Mouse (Mus musculus) embryo, embryonic 10 days (tissue): ENCODE data around the gene Timm8a2.

ENCODE experiments used
- DNase-seq: peaks from one replicate; pipeline ENCODE4 v3.0.0-alpha.2; 2015; ENCODE audit warnings: low spot score

Gene Timm8a2

GRCm38 (mm10) chr14:122034451-122034850 lies at the start of gene Timm8a2:
Gene Timm8a2, plus strand, starts transcription at chr14:122034674.
- no peak for DNase-seq

DNA sequence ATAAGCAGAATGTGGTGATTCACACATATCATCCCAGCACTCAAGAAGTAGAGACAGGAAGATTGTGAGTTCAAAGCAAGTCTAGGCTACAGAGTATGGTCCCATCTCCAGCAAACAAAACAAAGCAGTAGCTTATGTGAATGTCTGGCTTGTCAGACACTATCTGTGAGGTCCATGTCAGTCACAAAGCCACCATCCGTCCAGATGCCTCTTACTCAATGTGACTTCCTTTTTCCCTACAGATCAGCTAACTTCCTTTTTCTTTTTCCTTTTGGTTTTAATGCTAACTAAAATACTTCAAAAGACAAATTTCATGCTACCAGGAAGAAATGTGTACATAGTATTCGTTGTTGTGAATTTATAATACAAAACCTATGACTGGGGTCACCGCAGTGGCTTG lies 49.0 kb upstream of the Timm8a2 start:
- DNase-seq = no peak

DNA sequence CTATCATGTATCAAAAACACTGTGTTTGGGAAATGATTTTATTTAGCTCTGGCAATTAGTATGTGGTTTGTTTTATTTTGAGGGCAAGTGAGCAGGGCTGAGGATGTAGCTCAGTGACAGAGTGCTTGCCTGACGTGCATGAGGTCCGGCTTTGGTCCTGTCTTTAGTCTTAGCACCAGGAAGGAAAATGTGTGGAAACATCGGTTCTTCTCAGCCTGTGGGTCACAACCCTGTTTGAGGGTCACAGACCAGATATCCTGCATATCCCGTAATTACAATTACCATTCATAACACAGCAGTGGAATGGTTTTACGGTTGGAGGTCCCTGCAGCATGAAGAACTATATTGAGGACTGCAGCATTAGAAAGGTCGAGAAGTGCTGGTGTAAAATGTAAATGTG lies 48.4 kb upstream of the Timm8a2 start:
- no peak for DNase-seq

- no peak for DNase-seq
Observed at GRCm38 (mm10) chr14:121987287-121987686, 47.2 kb upstream of the Timm8a2 start.

DNA sequence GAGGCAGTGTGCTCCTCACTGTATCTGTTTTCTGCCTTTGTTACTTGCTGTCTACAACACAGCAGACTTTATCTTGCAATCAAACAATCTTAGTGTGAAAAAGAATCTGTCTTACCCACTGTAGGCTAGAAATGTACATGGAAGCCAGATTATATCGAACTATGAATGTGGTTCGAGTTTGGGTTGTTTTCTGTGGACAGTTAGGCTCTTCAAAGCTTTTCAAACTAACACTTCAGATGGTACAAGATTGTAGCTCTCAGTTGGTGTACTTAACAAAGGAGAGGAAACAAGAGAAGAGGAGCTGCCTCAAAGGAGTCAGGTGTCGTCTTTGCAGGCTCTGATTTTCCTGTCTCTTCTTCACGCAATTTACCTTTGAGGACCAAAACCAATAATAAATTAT lies 46.8 kb upstream of the Timm8a2 start:
- no peak for DNase-seq

- no peak for DNase-seq
Observed at GRCm38 (mm10) chr14:121989331-121989730, 45.1 kb upstream of the Timm8a2 start.

- no peak for DNase-seq
Observed at GRCm38 (mm10) chr14:121989869-121990268, 44.6 kb upstream of the Timm8a2 start.

DNA sequence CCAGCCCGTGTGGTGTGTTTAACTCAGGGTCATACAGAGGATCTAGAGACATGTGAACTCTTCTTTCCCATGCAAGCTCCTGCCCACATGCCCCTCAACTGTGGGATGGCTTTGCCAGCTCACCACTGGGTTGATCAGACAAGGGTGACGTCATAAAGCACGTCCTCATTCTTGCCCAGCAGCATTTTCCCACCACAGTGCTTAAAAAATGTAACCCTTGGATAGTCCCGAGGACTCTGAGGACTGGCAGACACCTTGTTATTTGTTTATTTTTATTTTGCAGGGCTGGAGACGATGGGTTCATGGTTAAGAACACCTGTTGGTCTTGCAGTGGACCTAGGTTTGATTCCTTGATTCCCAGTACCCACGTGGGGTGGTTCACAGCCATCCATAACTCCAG lies 43.6 kb upstream of the Timm8a2 start:
- no peak for DNase-seq

DNA sequence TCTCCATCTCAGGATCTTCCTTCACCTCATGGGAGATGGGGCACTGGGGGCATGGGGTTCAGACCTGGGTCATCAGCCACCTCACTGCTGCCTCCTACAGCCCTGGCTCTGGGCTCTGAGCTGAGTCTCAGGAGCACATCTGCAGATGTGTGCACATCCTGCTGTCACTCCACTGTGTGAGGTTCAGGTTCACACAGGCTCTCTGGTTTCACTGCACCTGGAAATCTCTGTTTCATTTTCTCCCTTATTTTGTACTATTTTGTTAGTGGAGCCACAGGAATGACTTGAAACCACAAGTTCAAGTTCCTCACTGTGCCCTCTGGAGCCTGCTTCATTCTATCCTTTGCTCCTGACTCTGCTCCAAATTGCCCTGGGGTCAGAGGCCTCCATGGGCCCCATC lies 42.6 kb upstream of the Timm8a2 start:
- DNase-seq = no peak

DNA sequence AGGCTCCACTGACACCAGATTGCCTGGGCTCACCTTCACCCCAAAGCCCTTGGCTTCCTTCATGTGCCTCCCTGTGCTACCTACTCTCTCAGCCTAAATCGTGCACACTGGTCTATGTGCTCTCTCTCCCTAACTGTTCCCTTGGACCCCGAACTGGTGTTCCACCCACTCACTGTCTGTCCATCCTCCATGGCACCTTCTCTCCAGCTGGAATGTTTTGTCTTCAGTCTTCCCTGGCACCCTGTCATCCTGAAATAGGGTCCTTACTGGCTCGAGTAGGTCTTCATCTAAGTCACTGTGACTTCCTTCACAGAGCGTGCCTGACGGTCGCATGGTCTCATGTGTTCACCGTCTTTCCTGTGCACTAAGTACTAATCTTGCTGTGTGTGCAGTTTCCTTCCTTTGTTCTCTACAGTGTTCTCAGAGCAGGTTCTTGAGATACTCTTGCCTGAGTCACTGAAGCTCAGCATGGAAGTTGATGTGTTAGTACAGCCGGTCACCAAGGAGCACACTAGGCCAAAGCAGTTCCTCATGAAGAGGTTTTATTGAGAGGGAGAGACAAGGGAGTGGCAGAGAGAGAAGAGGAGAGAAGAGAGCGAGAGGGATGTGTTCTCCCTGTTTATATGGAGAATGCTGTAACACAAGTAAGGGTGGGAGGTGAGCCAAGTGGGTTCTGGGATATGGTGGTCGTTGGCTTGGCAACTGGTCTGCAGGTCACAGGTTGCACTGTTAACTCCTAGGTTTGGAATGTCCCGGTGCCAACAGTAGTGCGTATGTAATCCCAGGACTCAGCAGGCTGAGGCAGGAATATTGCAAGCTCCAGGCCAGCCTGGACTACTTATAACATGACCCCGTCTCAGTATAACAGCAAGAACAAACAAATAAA lies 41.8 kb upstream of the Timm8a2 start:
- DNase-seq = no peak

DNA sequence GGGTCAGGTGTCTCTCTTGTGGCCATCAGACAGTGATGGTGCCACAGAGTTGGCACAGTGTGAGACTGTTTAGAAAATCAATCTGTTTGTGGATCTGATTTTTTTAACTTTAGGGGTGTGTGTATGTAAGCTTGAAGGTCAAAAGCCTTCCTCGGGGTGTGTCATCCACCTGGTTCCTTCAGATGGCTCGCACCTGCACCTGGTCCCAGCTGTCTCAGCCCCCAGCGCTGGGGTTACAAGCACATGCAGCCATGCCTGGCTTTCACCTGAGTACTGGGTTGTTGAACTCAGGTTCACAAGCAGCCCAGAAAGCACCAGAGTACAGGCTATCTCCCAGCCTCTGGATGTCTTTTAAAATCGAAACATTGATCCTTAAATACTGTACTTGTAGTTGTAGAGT lies 40.9 kb upstream of the Timm8a2 start:
- no peak for DNase-seq

DNA sequence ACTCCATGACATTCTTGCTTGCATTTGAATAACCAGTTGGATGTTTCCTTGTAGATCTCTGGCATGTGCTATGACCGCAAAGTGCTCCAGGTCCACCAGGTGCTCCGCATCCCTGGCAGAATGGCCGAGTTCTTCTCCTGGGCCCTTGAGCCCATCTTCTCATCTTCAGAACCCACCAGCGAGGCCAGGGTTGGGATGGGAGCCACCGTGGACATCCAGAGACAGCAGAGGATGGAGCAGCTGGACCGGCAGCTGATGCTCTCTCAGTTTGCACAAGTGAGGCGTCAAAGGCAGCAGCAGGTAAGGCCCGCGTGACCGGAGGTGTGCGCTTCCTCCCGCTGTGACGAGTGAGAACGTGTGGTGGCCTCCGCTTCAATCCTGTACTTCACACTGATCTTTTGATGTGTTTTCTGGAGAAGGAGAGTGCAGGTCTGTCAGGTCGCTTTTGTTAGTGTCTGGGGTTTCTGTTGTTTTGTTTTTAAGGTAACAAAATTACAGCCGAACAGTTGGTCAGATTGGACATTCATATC lies 40.2 kb upstream of the Timm8a2 start:
- no peak for DNase-seq

- DNase-seq = no peak
Observed at GRCm38 (mm10) chr14:121994846-121995556, 39.5 kb upstream of the Timm8a2 start.

DNA sequence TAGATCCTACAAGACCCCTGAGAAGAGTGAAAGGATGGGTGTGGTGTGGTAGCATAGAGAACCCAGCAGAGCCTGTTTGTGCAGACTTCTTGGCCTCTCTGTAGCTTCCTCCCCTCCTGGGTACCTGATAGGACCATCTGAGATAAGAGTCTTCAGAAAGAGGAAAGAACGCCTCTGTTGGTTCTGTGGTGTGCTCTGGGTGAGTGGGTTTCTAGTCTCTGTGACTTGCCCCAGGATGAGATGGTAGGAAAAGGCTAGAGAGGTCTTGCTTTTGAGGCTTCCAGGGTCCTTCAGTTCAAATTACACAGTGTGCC lies 39.0 kb upstream of the Timm8a2 start:
- no peak for DNase-seq

DNA sequence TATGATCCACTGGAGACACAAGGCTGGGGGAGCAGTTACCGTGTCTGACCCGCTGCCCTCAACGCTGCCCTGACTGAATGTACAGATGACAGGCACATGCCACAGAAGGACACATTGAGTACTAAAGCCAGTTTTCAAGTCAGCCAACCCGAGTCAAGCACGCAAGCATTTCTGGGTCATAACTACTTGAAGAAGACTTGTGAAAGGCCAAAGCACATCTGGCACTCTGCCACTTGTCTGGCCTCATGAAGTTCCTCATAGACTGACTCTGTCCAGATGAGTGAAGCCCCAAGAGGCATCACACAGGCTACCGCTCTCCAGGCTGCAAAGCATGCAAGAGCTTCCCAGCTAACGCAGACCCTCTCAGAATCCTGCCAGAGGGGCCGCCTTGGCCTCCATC lies 37.7 kb upstream of the Timm8a2 start:
- no peak for DNase-seq

GRCm38 (mm10) chr14:121999455-121999854 lies 35.0 kb upstream of the Timm8a2 start:
- no peak for DNase-seq

DNA sequence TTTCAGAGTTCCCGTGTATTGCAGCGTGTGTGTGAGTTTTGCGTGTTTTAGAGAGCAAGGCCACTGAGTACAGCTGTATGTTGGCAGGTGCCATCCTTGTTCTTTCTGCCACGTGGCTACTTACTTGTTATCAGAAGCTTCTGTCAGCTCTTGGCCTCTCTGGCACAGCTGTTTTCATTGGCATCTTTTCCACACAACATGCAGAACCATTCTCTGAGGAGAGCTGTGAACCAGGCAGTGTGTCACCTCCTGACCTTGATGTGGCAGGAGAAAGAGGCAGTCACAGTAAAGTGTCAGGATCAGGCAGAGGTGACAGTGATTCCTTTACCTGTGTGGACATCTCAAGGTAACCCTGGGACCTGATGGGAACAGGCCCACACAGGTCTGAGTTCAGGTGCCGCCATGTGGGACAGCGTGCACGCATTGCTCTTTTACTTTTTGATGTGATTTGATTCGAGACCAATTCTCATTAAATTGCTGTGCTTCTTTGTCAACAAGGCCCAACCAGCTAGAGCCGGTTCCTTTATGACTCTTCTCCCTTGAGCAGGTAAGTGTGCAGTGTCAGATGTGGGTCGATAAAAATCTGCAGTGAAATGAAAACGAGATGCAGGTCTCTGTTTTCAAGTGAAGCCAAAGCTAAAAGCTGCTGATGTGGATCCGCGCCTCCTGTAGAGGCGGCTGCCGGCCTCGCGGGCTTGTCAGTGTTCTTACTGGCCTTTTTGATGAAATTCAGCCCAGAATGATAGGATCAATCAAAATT lies 33.9 kb upstream of the Timm8a2 start:
- no peak for DNase-seq

DNA sequence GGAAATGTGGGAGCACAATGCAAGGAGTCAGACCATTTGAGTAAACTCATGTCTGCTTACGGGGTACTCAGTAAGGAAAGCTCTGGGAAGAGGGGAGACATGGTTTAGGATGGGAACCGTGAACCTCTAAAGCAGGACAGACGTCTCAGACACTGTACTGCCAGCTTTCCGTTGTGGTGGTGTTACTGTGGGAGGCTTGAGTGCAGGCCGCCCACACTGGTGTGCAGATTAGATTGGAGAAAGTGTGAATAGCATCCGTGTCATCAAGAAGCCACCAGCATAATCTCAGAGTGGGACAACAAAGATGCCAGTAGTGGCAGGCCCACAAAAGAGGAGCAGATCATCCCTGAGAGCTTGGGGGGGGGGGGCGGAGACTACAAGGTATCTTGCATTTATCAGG lies 32.2 kb upstream of the Timm8a2 start:
- DNase-seq = no peak

DNA sequence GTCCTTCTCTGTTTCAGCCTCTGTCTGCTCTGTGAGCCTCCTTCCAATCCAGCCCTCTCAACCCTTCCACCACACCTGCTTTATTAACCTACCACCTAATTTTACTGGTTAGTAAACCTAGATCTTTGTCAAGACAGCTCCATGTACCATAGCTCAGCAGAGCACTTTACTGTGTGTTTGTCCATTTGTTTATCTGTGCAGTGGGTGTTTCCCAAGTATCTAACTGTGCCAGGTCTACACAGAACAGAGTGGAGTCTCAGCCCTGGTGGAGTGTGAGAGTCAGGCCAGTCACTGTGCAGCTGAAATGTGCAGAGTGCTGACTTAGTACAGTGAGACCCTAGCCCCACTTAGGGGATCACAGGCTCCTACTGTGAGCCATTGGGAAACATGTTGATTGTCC lies 30.7 kb upstream of the Timm8a2 start:
- DNase-seq = no peak

- no peak for DNase-seq
Observed at GRCm38 (mm10) chr14:122008261-122008660, 26.2 kb upstream of the Timm8a2 start.

GRCm38 (mm10) chr14:122009502-122009901 lies 25.0 kb upstream of the Timm8a2 start:
- no peak for DNase-seq

DNA sequence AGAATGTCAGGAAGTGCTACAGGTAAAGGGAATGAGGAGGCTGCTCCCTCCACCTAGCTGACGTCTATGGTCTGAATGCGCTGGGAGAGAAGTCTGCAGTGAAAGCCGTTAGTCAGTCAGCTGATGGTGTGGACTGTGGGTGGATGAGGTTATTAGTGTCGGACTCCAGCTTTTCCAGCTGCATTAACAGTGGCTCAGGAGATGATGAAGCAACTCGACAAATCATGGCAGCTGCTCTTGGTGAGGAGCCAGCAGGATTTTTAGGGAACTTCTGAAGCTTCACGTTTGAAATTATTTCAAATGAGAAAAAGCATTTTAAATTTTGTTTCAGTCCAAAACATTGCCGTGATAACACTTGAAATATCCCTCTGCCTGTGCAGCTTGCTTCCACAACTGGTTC lies 24.2 kb upstream of the Timm8a2 start:
- no peak for DNase-seq

GRCm38 (mm10) chr14:122011768-122012167 lies 22.7 kb upstream of the Timm8a2 start:
- DNase-seq = no peak
